Mouse (Mus musculus) forebrain, embryonic 13.5 days (tissue): Measurements from ENCODE around the gene Dpp6. TPM values are rescaled to one million over a fixed set of nuclear protein-coding genes. Genes with fewer than 3 reads are reported as not detected.

ENCODE experiments used
- ATAC-seq: fragments of 200-750 bp; cut with Nextera tagmentation; 2 replicates; pipeline ENCODE4 v1.8.0; 2017
- H3K27ac ChIP-seq: fragments of 300-500 bp; sonication (generic); 2 replicates; pipeline ENCODE4 v1.5.1; 2015; ENCODE audit warnings: inconsistent platforms, mild to moderate bottlenecking, moderate library complexity
- H3K27me3 ChIP-seq: fragments of 300-500 bp; sonication (generic); 2 replicates; pipeline ENCODE4 v1.6.1; 2015; ENCODE audit warnings: mild to moderate bottlenecking, inconsistent platforms
- H3K36me3 ChIP-seq: fragments of 300-500 bp; sonication (generic); 2 replicates; pipeline ENCODE4 v1.6.1; 2015; ENCODE audit warnings: mild to moderate bottlenecking, inconsistent platforms; ENCODE audit not compliant: poor library complexity, severe bottlenecking
- H3K4me1 ChIP-seq: fragments of 300-500 bp; sonication (generic); 2 replicates; pipeline ENCODE4 v1.6.1; 2015; ENCODE audit warnings: inconsistent platforms
- H3K4me2 ChIP-seq: fragments of 300-500 bp; sonication (generic); 2 replicates; pipeline ENCODE4 v1.6.1; 2015; ENCODE audit warnings: inconsistent platforms, mild to moderate bottlenecking, moderate library complexity
- H3K4me3 ChIP-seq: fragments of 300-500 bp; sonication (generic); 2 replicates; pipeline ENCODE4 v1.5.1; 2015; ENCODE audit warnings: mild to moderate bottlenecking, inconsistent platforms
- H3K9ac ChIP-seq: fragments of 300-500 bp; sonication (generic); 2 replicates; pipeline ENCODE4 v1.6.1; 2015; ENCODE audit warnings: mild to moderate bottlenecking, inconsistent platforms
- H3K9me3 ChIP-seq: fragments of 300-500 bp; sonication (generic); replicated peaks from 2 replicates; pipeline ENCODE4 v1.6.1; 2016; ENCODE audit warnings: inconsistent platforms
- WGBS: fragments of 180-500 bp; shearing (Covaris S2); methylation state at CpG from one replicate; pipeline ENCODE4 v1.1.7; 2015; 5-methylcytosine and 5-hydroxymethylcytosine counted together
- polyA plus RNA-seq: library from polyadenylated mRNA; unstranded; fragments of >200 nt; fragmentation: Nextera tagmentation; extraction: Ambion mirVana; gene quantifications from 2 replicates; pipeline ENCODE4 v1.2.1, GENCODE M21; 2015

The Dpp6 gene
- polyA plus RNA-seq, 1 experiment from 2014 or later = 16.5 TPM

DNA sequence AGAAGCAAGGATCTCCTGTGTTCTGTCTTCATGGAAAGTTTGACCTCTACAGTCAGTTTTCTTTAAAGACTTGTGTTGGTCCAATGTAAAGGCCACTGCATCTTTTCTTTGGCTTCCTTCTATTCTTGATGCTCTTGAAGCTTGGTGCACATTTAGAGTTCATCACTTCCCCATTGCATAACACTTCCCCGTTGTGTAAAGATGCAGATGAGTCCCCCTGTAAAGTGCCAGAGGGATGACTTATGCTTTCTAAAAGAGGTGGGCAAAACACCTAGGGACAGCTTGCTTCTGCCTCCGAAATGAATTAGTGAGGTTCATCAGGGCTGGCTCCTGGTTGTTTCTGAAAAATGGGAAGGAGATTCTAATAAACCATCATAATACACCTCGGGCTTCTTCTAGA lies 553.8 kb downstream of the Dpp6 start:
- Histone ChIP-seq H3K4me1 (no peaks in the 10 kb centered on the region), H3K27me3 (no peaks in the 10 kb centered on the region), H3K27ac (no peak overlapping the region), H3K9me3 (no peaks in the 10 kb centered on the region), H3K36me3 (no peaks in the 10 kb centered on the region), H3K4me2 (no peak overlapping the region), H3K4me3 (no peak overlapping the region), H3K9ac (no peak overlapping the region)
- no peak for ATAC-seq
- 93% methylated on average over 3 of the region's 3 CpGs for WGBS

DNA sequence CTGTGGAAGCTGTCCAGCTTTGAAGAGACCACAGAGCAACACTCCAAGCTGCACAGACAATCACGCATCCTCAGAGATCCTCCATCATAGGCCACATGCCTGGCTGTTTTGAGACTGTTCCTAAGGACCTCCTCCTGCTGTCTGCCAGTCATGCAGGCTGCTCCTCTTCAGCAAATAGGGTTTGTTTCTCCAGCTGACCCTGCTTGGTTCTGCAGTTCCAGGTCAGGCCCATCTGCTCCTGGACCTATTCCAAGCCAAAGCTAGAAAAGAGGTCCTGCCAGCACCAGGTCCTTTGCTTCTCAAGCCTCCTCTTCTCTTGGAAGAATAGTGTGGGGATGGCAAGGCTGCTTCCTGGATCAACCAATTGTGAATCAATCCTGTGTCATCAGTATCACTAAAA lies 556.9 kb downstream of the Dpp6 start:
- Histone ChIP-seq H3K9ac (no peak overlapping the region), H3K9me3 (no peaks in the 10 kb centered on the region), H3K4me1 (no peaks in the 10 kb centered on the region), H3K4me2 (no peak overlapping the region), H3K36me3 (no peaks in the 10 kb centered on the region), H3K27ac (no peak overlapping the region), H3K27me3 (no peaks in the 10 kb centered on the region), H3K4me3 (no peak overlapping the region)
- no peak for ATAC-seq
- 86% methylated on average over 1 of the region's 1 CpGs for WGBS

DNA sequence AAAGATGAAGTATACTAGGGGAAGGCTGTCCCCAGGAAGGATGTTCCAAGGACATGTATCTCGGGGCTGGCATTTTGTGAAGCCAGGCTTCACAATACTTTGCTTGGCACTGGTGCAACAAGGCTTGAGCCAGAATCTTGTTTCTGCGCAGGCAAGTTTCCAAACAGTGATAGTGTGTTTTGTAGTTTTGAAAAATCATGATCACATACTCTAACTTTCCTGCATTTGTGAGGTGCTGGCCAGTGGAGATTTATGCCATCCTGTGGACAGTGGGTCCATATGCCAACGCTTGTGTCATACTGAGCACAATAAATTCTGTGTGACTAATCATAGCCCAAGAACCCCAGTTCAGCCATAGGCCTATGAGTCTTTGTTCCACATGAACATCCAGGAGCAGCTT lies 558.8 kb downstream of the Dpp6 start:
- no peak for ATAC-seq
- no peaks in the 10 kb centered on the region for H3K4me1 ChIP-seq
- 91% methylated on average over 3 of the region's 3 CpGs for WGBS
- no peak overlapping the region for H3K4me2 ChIP-seq
- H3K36me3 ChIP-seq = no peaks in the 10 kb centered on the region
- H3K9me3 ChIP-seq = no peaks in the 10 kb centered on the region
- H3K27ac ChIP-seq = no peak overlapping the region
- no peak overlapping the region for H3K4me3 ChIP-seq
- H3K9ac ChIP-seq = no peak overlapping the region
- no peaks in the 10 kb centered on the region for H3K27me3 ChIP-seq

DNA sequence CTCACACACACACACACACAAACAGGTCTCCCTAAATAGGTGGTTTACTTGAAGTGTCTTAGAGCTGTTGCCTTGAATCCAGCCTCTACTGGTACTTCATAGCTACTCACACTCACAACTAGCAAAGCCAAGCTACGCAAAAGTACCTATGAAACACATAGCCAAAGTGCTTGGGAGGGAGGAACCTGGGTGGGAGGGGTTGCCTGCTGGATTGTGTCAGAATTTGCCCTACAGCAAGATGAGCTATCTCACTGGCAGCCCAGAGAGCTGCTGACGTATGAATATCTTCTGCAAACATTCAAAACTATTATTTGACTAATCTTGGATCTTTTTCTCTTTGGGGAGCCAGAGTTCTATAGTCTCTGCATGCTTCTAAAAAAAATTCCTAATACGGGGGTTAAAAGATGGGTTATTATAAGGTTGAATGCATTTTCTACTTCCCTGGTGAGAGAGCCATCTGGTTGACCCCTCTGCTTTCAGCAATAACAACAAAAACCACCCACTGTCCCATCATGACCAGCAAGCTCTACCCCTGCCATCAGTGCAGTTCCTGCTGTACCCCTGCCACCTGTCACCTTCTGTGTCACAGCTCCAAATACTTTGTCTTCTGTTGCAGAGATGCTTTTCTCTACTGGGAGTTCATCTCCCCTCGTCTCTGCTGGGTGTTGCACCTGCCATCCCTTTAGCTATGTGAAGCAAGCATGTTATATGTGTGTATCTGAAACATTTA lies 563.8 kb downstream of the Dpp6 start:
- Histone ChIP-seq H3K9me3 (0 out of 2 replicates have a peak, but pooled peaks cover 6% of the 10 kb centered on the region), H3K4me3 (no peak overlapping the region), H3K9ac (no peak overlapping the region), H3K27ac (no peak overlapping the region), H3K4me1 (no peaks in the 10 kb centered on the region), H3K4me2 (no peak overlapping the region), H3K27me3 (no peaks in the 10 kb centered on the region), H3K36me3 (0 out of 2 replicates have a peak, but pooled peaks cover 7% of the 10 kb centered on the region)
- no peak for ATAC-seq
- 79% methylated on average over 4 of the region's 4 CpGs for WGBS

DNA sequence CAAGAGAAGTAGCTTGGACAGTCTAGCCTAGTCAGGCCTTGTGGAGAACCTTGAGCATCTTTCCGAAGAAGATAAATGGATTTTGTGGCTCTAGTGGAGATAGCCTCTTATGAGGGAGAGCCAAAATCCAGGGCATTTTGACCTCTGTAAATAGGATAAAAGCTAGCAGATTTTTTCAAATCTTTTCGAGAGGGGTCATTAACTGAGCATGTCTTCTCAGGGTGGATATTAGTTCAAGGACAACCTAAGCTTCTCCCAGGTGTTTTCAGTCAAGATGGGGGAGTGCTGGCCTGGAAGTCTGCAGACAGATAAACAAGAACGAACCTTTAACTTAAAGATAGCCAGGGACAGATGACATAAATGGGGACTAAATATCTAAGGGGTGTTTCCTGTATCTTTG lies 581.4 kb downstream of the Dpp6 start:
- Histone ChIP-seq H3K9me3 (no peaks in the 10 kb centered on the region), H3K9ac (no peak overlapping the region), H3K27ac (no peak overlapping the region), H3K27me3 (no peaks in the 10 kb centered on the region), H3K36me3 (no peaks in the 10 kb centered on the region), H3K4me1 (no peaks in the 10 kb centered on the region), H3K4me3 (no peak overlapping the region), H3K4me2 (no peak overlapping the region)
- no peak for ATAC-seq
- WGBS = 87% methylated on average over 3 of the region's 3 CpGs

DNA sequence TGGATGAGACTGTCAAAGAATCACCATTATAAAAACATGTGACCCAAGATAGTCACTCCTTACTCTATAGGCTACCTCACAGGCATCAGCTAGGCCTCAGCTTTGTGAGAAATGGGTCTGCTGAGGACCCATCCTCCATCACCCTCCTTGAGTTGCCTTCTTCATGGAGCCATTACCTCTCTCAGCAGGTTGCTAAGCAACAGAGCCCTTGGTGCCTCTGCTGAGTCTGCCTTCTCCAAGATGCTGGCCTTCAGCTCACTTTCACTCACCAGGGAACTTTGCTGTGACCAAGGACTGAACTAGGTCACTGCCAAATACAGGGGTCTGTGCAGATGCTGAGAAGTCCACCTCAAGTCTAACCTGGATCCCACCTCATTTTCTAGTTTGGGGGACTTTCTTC lies 582.1 kb downstream of the Dpp6 start:
- H3K9me3 ChIP-seq = no peaks in the 10 kb centered on the region
- no peaks in the 10 kb centered on the region for H3K27me3 ChIP-seq
- H3K4me1 ChIP-seq = no peaks in the 10 kb centered on the region
- no peak for ATAC-seq
- H3K4me3 ChIP-seq = no peak overlapping the region
- H3K27ac ChIP-seq = no peak overlapping the region
- no peaks in the 10 kb centered on the region for H3K36me3 ChIP-seq
- no peak overlapping the region for H3K4me2 ChIP-seq
- H3K9ac ChIP-seq = no peak overlapping the region

DNA sequence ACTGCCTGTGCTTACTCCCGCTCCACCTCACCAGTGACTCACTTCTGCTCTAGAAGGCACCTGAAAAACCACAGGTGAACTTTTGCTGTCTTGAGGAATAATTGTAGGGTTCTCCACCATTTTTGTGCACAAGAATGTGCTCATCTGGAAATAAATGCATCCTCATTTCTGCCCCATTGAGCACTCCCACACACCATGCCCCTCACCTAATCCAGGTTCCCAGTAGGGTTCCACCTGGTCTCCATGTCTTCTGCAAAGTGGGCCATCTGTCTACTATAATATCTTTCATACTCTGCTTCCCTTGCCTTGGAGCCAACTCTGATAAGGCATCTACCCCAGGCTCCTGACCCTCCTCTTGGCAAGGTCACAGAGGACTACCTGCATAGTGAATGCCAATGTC lies 585.6 kb downstream of the Dpp6 start:
- Histone ChIP-seq H3K9me3 (no peaks in the 10 kb centered on the region), H3K27me3 (no peaks in the 10 kb centered on the region), H3K27ac (no peak overlapping the region), H3K36me3 (no peaks in the 10 kb centered on the region), H3K4me1 (no peaks in the 10 kb centered on the region), H3K4me3 (no peak overlapping the region), H3K4me2 (no peak overlapping the region), H3K9ac (no peak overlapping the region)
- ATAC-seq = no peak
- 96% methylated on average over 1 of the region's 1 CpGs for WGBS

DNA sequence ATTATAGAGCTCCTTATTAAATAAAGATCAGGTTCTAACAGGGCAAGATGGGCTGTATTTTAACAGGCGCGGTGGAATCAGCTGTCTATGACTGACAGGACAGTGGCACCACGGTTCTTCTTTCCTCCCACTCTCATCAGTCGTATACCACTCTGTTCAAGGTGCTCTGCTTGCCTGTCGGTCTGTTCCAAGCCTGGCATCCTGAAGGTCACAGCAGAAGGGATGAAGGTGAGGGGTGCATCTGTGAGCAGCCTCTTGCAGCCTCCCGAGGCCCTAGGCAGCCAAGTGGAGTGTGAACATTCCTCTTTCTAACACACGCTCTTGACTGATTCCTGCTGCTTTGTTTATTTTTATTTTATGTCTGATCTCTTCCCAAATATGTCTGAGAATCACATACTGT lies 591.9 kb downstream of the Dpp6 start:
- no peak overlapping the region for H3K27ac ChIP-seq
- no peak overlapping the region for H3K9ac ChIP-seq
- H3K4me2 ChIP-seq = no peak overlapping the region
- H3K4me3 ChIP-seq = no peak overlapping the region
- H3K36me3 ChIP-seq = no peaks in the 10 kb centered on the region
- ATAC-seq = no peak
- no peaks in the 10 kb centered on the region for H3K9me3 ChIP-seq
- 0 out of 2 replicates have a peak, but pooled peaks cover 6% of the 10 kb centered on the region for H3K4me1 ChIP-seq
- 83% methylated on average over 7 of the region's 7 CpGs for WGBS
- H3K27me3 ChIP-seq = no peaks in the 10 kb centered on the region

DNA sequence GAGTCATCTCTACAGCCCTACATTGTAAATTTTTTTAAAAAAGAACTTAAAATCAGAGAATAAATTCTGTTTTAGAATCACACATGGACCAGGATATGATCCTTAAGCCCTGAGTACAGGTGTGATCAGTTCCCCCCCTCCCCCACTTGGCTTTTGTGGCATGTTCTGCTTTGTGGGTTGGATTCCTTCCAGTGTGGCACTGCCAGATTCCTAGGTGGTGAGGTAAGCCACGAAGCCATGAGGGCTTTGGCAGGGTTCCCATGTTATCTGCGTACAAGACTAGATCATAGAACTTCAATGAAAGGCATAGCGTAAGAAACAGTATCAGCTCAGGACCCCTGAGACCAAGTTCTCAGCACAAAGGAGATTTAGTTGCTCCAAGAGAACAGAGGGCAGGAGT lies 596.0 kb downstream of the Dpp6 start:
- ATAC-seq = no peak
- H3K27ac ChIP-seq = no peak overlapping the region
- no peak overlapping the region for H3K4me2 ChIP-seq
- WGBS = 38% methylated on average over 3 of the region's 3 CpGs
- 0 out of 2 replicates have a peak, but pooled peaks cover 6% of the 10 kb centered on the region for H3K4me1 ChIP-seq
- H3K36me3 ChIP-seq = no peaks in the 10 kb centered on the region
- no peak overlapping the region for H3K9ac ChIP-seq
- no peaks in the 10 kb centered on the region for H3K27me3 ChIP-seq
- no peaks in the 10 kb centered on the region for H3K9me3 ChIP-seq
- H3K4me3 ChIP-seq = no peak overlapping the region

DNA sequence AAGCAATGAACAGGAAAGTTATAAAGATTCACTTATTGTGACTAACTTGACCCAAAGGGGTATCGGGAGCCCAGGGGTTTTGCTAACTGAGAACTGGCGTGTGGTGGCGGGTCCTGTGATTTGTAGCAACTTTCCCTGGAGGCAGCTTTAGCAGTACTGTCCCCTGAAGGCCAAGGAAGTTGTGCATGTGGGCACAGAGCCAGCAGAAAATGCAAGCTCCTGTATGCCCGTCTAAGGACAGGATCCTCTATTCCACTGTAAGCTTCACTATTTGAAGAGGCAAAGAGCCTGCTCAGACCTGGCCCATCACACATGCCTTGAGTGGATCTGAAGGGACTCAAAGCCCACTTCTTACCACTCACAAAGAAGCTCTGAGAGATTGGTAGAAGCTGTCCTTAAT lies 598.5 kb downstream of the Dpp6 start:
- H3K9ac ChIP-seq = no peak overlapping the region
- WGBS = 84% methylated on average over 4 of the region's 4 CpGs
- H3K27me3 ChIP-seq = no peaks in the 10 kb centered on the region
- H3K4me3 ChIP-seq = no peak overlapping the region
- H3K36me3 ChIP-seq = no peaks in the 10 kb centered on the region
- ATAC-seq = no peak
- 0 out of 2 replicates have a peak, but pooled peaks cover 6% of the 10 kb centered on the region for H3K4me1 ChIP-seq
- no peaks in the 10 kb centered on the region for H3K9me3 ChIP-seq
- no peak overlapping the region for H3K27ac ChIP-seq
- H3K4me2 ChIP-seq = no peak overlapping the region

DNA sequence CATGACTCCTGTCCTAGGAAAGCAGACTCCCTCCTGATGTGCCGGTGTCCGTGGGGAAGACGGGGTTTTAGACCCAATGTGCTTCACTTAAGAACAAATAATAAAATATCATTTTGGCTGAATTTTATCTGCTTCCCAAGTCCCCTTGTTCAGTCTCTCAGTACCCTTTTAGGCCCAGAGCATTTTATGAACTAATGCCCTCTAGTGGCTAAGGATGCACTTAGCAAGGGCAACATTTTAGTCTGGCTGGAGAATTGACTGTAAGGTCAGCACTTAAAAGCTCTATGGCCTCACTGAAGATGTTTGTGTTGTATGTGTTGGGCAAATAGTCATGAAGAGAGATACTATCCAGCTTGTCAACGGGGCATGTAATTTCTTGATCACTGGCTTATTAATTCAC lies 599.6 kb downstream of the Dpp6 start:
- peak; percentile 55; the same call in 1 of the 2 replicates for ATAC-seq
- Histone ChIP-seq H3K27ac (no peak overlapping the region), H3K4me2 (no peak overlapping the region), H3K27me3 (no peaks in the 10 kb centered on the region), H3K9ac (no peak overlapping the region), H3K4me3 (no peak overlapping the region), H3K9me3 (no peaks in the 10 kb centered on the region), H3K36me3 (no peaks in the 10 kb centered on the region), H3K4me1 (0 out of 2 replicates have a peak, but pooled peaks cover 6% of the 10 kb centered on the region)
- 73% methylated on average over 4 of the region's 4 CpGs for WGBS

DNA sequence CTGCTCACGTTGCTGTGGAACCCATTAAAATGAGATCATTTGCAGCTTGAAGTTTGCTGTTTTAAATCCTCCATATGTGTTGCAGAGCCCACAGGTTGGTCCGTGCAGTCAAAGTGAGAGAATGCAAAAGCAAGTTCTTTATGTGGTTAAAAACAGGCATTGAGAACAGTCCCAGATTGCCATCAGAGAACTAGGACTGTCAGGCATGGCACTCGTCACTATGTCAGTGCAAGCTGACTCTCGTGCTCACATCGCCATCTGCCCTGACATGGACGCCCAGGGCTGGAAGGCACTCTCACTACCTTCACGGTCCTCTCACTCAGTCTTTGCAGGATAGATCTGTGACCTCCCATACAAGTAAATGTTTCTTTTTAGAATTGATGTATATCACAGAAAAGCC lies 600.4 kb downstream of the Dpp6 start:
- Histone ChIP-seq H3K4me2 (no peak overlapping the region), H3K4me1 (0 out of 2 replicates have a peak, but pooled peaks cover 6% of the 10 kb centered on the region), H3K9ac (no peak overlapping the region; the same call in 1 of the 2 replicates), H3K9me3 (no peaks in the 10 kb centered on the region), H3K27me3 (no peaks in the 10 kb centered on the region), H3K4me3 (no peak overlapping the region), H3K36me3 (no peaks in the 10 kb centered on the region), H3K27ac (no peak overlapping the region)
- 82% methylated on average over 7 of the region's 7 CpGs for WGBS
- ATAC-seq = no peak

DNA sequence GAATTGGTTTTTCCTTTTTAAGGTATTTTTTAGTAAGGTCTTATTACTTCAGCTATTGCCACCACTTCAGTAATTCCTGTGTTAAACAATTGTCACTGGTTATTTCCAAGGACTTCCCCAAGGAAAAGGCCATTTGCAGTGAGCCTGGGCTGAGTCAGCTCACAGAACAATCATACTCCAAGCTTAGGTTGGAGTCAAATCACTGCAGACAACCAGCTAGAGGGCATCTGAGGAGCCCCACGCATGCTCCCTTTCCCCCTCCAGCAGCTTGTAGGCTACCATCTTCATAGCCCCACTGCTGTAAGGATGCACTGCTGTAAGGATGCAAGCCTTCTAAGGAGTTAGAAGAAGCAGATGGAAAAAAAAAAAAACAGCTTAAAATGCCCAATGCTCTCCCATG lies 601.9 kb downstream of the Dpp6 start:
- Histone ChIP-seq H3K4me1 (no peaks in the 10 kb centered on the region), H3K4me2 (no peak overlapping the region), H3K27me3 (no peaks in the 10 kb centered on the region), H3K36me3 (no peaks in the 10 kb centered on the region), H3K9ac (no peak overlapping the region), H3K27ac (no peak overlapping the region), H3K9me3 (no peaks in the 10 kb centered on the region), H3K4me3 (no peak overlapping the region)
- WGBS = 97% methylated on average over 1 of the region's 1 CpGs
- no peak for ATAC-seq
